ENCODE assay signal across 12 mouse cellular contexts in genomic region chr13:24269100-24269465, GRCm38 (mm10). TPM values are rescaled to one million over a fixed set of nuclear protein-coding genes. Genes with fewer than 3 reads are reported as not detected.
DNase-seq lines count a peak whose midpoint lies in the region; ATAC-seq and TF ChIP-seq lines count a peak whose summit lies in the region.
"Had no signal": no experiment of that assay in that cellular context is flagged by ENCODE, and none has a peak within 500 bp of the region (broad histone marks: within the 10 kb centered on the region; RNA-seq: fewer than 3 reads in every experiment).

No protein-coding gene starts in this region.

- peaks cover 2% of the 10 kb centered on the region; the same call in 1 of the 2 replicates for H3K36me3 ChIP-seq in limb, embryonic 14.5 days (ENCODE audit: control insufficient read depth, insufficient read depth, low read length)
- H3K36me3 ChIP-seq: liver, embryonic 13.5 days; neural tube, embryonic 12.5 days had no signal

- H3K4me1 ChIP-seq in limb, embryonic 14.5 days (ENCODE audit: control insufficient read depth, insufficient read depth, low read length): peaks cover 8% of the 10 kb centered on the region
- H3K4me1 ChIP-seq: liver, embryonic 13.5 days; neural tube, embryonic 12.5 days had no signal

- TF ChIP-seq POLR2A in limb, embryonic 14.5 days (IDR thresholded peaks at IDR 0.05; ENCODE audit: borderline replicate concordance, extremely low read depth, insufficient read depth, insufficient read length): no peak

- H3K9me3 ChIP-seq in limb, embryonic 14.5 days (ENCODE audit: control insufficient read depth, low read length): no peaks in the 10 kb centered on the region
- H3K9me3 ChIP-seq: liver, embryonic 13.5 days; neural tube, embryonic 12.5 days had no signal

- no peak for ATAC-seq in limb, embryonic 14.5 days (ENCODE audit: low FRiP score, low read depth)
- ATAC-seq: inflammation-experienced regulatory T-cells, adult 6 months had no signal

- no peak overlapping the region for H3K9ac ChIP-seq in limb, embryonic 14.5 days (ENCODE audit: low read depth, low read length, severe bottlenecking)
- H3K9ac ChIP-seq: liver, embryonic 13.5 days; neural tube, embryonic 12.5 days had no signal

- no peak overlapping the region for H3K4me3 ChIP-seq in layer of hippocampus, adult 2 months
- no peak overlapping the region for H3K4me3 ChIP-seq in limb, embryonic 14.5 days (replicated peaks; ENCODE audit: low read length)
- H3K4me3 ChIP-seq: heart, adult 2 months; liver, embryonic 13.5 days; neural tube, embryonic 12.5 days had no signal

- H3K27ac ChIP-seq in layer of hippocampus, adult 2 months: peak overlapping the region; percentile 79
- H3K27ac ChIP-seq in limb, embryonic 14.5 days (replicated peaks; ENCODE audit: low read depth, low read length): peak overlapping the region; percentile 63; the same call in 1 of the 2 replicates
- H3K27ac ChIP-seq: heart, adult 2 months; liver, embryonic 13.5 days; neural tube, embryonic 12.5 days had no signal

- WGBS in limb, embryonic 14.5 days: 84% methylated on average over 3 of the region's 3 CpGs

- TF ChIP-seq CTCF in layer of hippocampus, adult 2 months (conservative IDR thresholded peaks at IDR 0.05): no peak

- no peaks in the 10 kb centered on the region for H3K27me3 ChIP-seq in limb, embryonic 14.5 days (ENCODE audit: control insufficient read depth, insufficient read depth, low read length)
- H3K27me3 ChIP-seq: liver, embryonic 13.5 days; neural tube, embryonic 12.5 days had no signal

- no peak overlapping the region for H3K4me2 ChIP-seq in limb, embryonic 14.5 days (replicated peaks; ENCODE audit: low read depth, low read length, severe bottlenecking)
- H3K4me2 ChIP-seq: liver, embryonic 13.5 days; neural tube, embryonic 12.5 days had no signal

- no peak for DNase-seq in layer of hippocampus, adult 2 months (ENCODE audit: low spot score in 2 of 2)
- DNase-seq in layer of hippocampus, postnatal 25 days (ENCODE audit: extremely low spot score in 1 of 2, low spot score in 1 of 2): no peak
- DNase-seq in ovary, adult 18-20 months (ENCODE audit: low spot score): peak; percentile 66
- DNase-seq in ovary, postnatal 14 days (ENCODE audit: low spot score): no peak
- peak; percentile 27 for DNase-seq in adrenal gland, postnatal 25 days
- DNase-seq in limb, embryonic 14.5 days (ENCODE audit: low spot score): no peak
- DNase-seq in right cerebral cortex, postnatal 4 days: no peak
- DNase-seq: cerebellum, adult 11 months; heart, adult 2 months; liver, embryonic 13.5 days had no signal

RNA-seq across cellular contexts. Expression of gene Carmil1, which starts 11.5 kb away (rescaled TPM):
- 10 to 100 TPM; 37.0 to 47.9 TPM for total RNA-seq in layer of hippocampus, adult 2 months (2021)
- total RNA-seq in layer of hippocampus, postnatal 25 days (2021): 10 to 100 TPM; 40.5 to 49.9 TPM
- 83.9 and 84.5 TPM in 2 replicates for total RNA-seq in adrenal gland, postnatal 25 days (2021)
- polyA plus RNA-seq in limb, embryonic 14.5 days (2012; rRNA removed): 18.7 and 21.4 TPM in 2 replicates
- polyA plus RNA-seq in limb, embryonic 14.5 days (2014; fragmentation: Nextera tagmentation; extraction: Ambion mirVana): 33.9 and 42.8 TPM in 2 replicates

RNA-seq across cellular contexts. Expression of gene Cmah, which starts 58.1 kb away (rescaled TPM):
- total RNA-seq in layer of hippocampus, adult 2 months (2021): under 1 TPM; 0.44 to 0.59 TPM
- total RNA-seq in layer of hippocampus, postnatal 25 days (2021): under 1 TPM; 0.44 to 0.70 TPM
- 2.7 TPM in 2 replicates for total RNA-seq in adrenal gland, postnatal 25 days (2021)
- polyA plus RNA-seq in limb, embryonic 14.5 days (2012; rRNA removed): 0.27 and 0.30 TPM in 2 replicates
- polyA plus RNA-seq in limb, embryonic 14.5 days (2014; fragmentation: Nextera tagmentation; extraction: Ambion mirVana): 0.19 and 0.48 TPM in 2 replicates

Comparison
In these comparisons a context has a peak if more than half of its experiments do, and no peak if none do; other contexts are left out.
1. DNase-seq: peak in ovary, adult 18-20 months (single experiment) and adrenal gland, postnatal 25 days (single experiment); none in layer of hippocampus, adult 2 months (0 of 2), layer of hippocampus, postnatal 25 days (0 of 2), ovary, postnatal 14 days (single experiment), limb, embryonic 14.5 days (single experiment) and right cerebral cortex, postnatal 4 days (single experiment).